Mouse (Mus musculus) right cerebral cortex, adult 2 months (tissue): ENCODE measurements around the gene Gna15.
A peak's percentile ranks its signal among the peaks of the same experiment; 100 is the strongest.

ENCODE experiments used
- DNase-seq, 2 experiments: peaks; one replicate each; pipeline ENCODE4 v3.0.0; 2021 to 2022; ENCODE audit warnings: low spot score in 2 of 2

Gna15 gene

GRCm38 (mm10) chr10:81495616-81496263, 28.3 kb downstream of the Gna15 start:
- peak in 1 of 2 experiments; percentile 4 for DNase-seq

- peak in 1 of 2 experiments; percentile 2 for DNase-seq
Measured at GRCm38 (mm10) chr10:81495151-81495550, 28.9 kb downstream of the Gna15 start.

DNA sequence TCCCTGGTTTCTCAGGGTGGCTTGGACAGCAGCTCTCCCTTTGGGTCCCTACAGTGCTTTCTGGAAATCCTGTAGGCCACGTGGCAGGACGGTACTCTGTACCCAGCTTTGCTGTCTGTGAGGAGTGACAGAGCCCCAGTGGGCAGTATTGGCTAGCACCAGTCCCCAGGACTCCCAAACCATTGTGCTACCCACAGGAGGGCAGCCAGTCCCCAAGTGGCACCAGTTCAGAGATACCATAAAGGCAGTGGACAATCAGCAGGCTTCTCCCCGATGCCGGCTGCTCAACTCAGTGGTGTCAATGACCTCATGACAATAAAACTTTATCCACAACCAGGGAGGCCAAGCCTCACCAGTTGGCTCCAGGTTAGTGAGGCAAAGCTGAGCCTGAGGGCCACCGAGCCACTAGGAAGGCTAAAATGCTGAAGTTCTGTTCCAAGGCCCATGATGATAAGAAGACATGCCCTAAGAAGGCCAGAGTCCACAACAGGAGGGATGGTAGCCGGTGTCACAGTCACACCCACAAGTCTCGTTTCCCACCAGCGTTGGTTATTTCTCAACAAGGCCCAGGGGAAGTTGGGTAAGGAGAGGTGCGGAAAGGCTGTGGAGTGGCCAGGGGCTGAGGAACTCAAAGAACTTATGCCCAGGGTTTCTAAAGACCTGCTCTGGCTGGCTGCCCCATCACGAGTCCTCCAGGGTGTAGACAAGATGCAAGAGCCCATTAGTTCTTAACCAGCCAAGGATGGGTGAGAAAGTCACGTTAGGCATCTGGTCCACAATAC, 29.6 kb downstream of the Gna15 start:
- no peak for DNase-seq

GRCm38 (mm10) chr10:81493601-81494220, 30.3 kb downstream of the Gna15 start:
- DNase-seq = peak in 1 of 2 experiments; percentile 13

DNA sequence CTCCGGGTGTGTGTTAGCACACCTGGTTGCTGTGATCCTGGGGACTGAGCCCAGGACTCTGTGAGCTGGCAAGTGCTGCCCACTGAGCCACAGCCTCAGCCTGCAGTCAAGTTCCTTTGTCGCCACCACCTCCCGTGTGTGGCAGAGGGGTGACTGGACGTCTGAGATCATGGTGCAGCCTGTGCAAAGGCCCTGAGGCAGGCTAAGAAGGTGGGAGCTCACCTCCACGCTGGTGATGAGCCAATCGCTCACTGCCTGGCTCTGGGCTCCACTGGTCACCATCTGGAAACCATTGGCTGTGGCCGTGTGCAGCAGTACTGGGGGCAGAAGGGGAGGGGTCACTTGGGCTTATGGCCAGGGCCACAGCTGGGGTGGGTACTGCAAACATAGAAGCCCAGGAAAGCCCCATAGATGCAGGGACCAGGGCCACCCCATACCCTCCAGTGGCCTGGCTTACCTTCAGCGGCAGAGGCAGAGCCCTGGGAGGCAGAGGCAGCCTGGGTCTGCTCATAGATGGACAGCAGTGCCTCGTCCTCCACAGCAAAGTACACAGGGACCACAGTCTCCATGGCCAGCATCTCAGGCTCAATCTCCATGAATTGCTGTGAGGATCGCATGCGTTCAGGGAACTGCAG, 31.3 kb downstream of the Gna15 start:
- no peak for DNase-seq

- DNase-seq = no peak
Measured at GRCm38 (mm10) chr10:81491018-81491417, 33.0 kb downstream of the Gna15 start.

GRCm38 (mm10) chr10:81489941-81490340, 34.1 kb downstream of the Gna15 start:
- peak in 1 of 2 experiments; percentile 1 for DNase-seq

- no peak for DNase-seq
Measured at GRCm38 (mm10) chr10:81488081-81488480, 35.9 kb downstream of the Gna15 start.

- DNase-seq = no peak
Measured at GRCm38 (mm10) chr10:81486496-81486895, 37.5 kb downstream of the Gna15 start.

- DNase-seq = no peak
Measured at GRCm38 (mm10) chr10:81485479-81486018, 38.5 kb downstream of the Gna15 start.

DNA sequence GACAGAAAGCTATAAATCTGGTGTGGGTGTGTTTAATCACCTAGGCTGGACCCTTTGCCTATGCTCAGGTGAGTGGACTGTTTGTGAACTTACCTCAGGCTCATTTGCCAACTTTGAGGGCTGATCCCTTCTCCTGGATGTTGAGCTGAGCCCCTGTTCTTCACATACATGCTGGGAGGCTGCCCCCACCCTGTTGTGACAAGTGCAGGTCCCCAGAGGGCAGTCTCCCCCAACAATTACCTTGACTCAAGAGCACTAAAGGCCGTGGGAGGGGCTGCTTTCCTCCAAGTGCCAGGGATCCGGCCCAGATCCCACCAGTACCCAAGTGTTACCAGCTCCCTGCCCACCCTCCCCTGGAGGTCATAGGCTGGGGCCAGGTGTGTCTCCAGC, 39.0 kb downstream of the Gna15 start:
- no peak for DNase-seq

- DNase-seq = no peak
Measured at GRCm38 (mm10) chr10:81484441-81485059, 39.5 kb downstream of the Gna15 start.

GRCm38 (mm10) chr10:81483983-81484382, 40.0 kb downstream of the Gna15 start:
- DNase-seq = peak in 1 of 2 experiments; percentile 65

- DNase-seq = peak; percentile 68 to 74
Measured at GRCm38 (mm10) chr10:81482533-81482889, 41.5 kb downstream of the Gna15 start, which contains the start of gene Celf5. Celf5 (minus strand) TSS chr10:81482709.

DNA sequence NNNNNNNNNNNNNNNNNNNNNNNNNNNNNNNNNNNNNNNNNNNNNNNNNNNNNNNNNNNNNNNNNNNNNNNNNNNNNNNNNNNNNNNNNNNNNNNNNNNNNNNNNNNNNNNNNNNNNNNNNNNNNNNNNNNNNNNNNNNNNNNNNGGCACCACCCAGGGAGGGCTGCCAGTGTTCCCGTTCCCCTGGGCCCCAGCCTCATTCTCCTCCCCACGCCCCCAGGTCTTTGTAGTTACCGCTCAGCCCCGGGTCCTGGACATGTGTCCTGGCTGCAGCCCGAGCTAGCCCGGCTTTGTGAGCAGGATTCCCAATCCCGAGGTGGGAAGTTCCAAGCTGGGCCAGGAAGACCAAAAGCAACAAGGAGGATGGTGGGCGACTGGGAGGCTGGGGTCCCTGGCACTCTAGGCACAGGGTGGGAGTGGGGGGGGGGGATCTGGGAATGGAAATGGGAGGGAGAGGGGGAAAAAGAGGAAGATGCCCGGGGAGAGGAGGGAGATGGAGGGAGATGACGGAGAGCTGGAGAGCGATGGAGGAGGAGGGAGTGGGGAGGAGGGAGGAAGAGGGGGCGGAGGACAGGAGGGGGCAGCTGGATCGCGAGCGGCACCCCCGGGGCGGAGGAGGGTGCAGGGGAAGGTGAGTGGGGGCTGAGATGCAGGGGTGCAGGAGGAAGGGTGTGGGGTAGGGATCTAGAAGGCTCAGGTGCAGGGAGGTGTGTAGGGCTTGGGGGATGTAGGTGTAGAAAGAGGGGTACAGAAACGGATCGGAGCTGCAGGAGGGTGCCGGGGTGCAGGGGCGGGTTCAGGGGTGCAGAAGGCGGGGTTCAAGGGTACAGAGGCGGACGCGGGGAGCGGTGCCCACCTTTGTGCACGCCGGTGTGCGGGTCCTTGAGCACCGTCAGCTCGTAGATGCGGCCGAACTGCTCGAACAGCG, 42.2 kb downstream of the Gna15 start:
- DNase-seq = no peak

DNA sequence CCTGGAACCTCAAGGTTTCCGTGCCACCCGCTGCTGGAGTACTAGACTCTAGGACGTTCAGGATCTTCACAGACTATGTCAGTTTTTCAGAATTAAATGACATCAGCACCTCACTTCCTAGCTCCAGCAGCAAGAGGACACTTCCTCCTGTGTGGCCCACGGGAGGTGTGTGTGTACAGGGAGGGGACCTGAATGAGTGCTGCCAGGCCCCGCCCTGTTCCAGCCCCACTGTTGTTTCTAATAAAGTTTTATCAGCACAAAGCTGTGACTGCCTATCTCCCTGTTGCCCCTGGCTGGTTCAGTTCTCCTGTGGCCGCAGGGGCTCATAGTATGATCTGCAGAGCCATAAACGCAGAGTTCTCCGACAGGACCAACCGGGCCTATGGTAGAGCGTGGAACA, 49.6 kb downstream of the Gna15 start:
- DNase-seq = no peak

GRCm38 (mm10) chr10:81473003-81473451, 51.0 kb downstream of the Gna15 start:
- DNase-seq = peak; percentile 93 to 94

- DNase-seq = no peak
Measured at GRCm38 (mm10) chr10:81472403-81473002, 51.5 kb downstream of the Gna15 start.

GRCm38 (mm10) chr10:81470454-81470853, 53.6 kb downstream of the Gna15 start:
- no peak for DNase-seq

DNA sequence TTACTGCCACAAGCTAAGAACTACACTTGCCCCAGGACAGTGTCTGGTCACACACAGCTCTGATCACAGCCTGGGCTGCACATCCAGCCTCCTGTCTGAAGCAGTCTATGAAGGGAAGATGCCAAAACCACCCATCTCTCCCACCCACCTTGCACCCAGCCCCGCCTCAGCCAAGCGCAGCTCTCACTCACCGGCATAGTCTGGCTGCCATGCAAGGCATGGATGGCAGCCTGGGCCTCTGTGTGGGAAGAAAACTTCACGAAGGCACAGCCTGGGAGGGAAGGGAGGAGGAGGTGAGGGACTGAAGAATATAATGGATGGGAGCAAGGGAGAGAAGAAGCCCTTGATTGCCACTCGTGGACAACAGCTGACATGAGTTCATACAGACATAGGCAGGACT, 54.8 kb downstream of the Gna15 start:
- DNase-seq = peak; percentile 79 to 81
